Mouse (Mus musculus): ENCODE results near the gene Ostm1. TPM values are rescaled to one million over a fixed set of nuclear protein-coding genes. Genes with fewer than 3 reads are reported as not detected.
A peak's percentile ranks its signal among the peaks of the same experiment; 100 is the strongest.

Ostm1 gene
- polyA plus RNA-seq, 1 experiment from 2014 or later, result 102 TPM

DNA sequence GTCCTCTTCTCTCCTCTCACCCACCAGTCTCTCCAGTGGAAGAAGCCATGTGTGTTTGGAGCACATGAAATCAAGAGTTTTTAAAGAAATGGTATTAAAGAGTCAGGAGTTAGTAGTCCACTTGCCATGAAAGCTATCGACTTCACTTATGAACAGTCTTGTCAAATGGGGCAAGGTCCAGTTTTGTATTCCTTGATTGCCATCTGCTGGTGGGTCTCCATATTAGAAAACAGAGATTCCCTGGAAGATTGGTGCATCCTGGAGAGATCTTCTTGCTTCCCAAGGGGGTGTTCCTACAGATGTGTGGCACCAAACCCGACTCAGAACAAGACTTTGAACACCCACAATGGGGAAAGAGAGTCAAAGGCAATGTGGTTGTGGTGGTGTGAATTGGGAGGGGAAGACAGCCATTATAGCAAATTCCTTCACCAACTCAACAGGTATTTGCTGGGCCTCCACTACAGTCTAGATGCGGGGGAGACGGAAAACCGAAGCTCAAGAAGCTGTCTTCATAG lies 151.0 kb downstream of the Ostm1 start:
- peak; percentile 45 for DNase-seq (ENCODE audit: low spot score)

DNA sequence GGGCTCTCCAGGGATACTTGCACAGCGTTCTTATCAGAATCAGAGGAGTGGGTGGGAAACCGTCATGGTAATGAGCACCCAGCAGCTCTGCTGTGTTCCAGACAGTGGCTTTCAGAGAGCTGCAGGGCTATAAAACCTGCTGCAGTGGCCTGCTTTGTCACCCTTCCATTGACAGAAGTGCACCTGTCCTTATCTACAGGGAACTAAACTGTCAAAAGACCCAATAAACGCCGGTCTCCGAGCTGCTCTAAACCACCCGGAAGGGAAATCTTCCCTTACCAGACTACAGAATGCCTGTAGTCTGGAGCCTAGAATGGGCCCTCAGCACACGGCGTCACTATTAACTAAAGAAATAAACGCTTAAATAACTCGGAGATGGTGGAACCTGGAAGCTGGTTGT lies 168.2 kb downstream of the Ostm1 start:
- DNase-seq (ENCODE audit: low spot score), result no peak

Other genes starting within 250 kb of the Ostm1 start
- gene Afg1l, start 105.3 kb upstream of the Ostm1 start, polyA plus RNA-seq (2015; fragmentation: Nextera tagmentation; extraction: Ambion mirVana), result 4.4 and 5.2 TPM in 2 replicates
- 363 and 394 TPM in 2 replicates for gene Snx3, start 81.8 kb upstream of the Ostm1 start, polyA plus RNA-seq (2015; fragmentation: Nextera tagmentation; extraction: Ambion mirVana)
- gene Nr2e1, start 190 bp upstream of the Ostm1 start, polyA plus RNA-seq (2015; fragmentation: Nextera tagmentation; extraction: Ambion mirVana), result 0.10 TPM in 1 of 2 replicates, not detected in the other
- gene Sec63, start 177.7 kb downstream of the Ostm1 start, polyA plus RNA-seq (2015; fragmentation: Nextera tagmentation; extraction: Ambion mirVana), result 21.3 and 25.0 TPM in 2 replicates

Measured in thymus, postnatal 0 days (tissue).